Mouse (Mus musculus): ENCODE data around the gene Zdhhc6.

GRCm38 (mm10) chr19:55286034-55286433 is 29.8 kb downstream of the Zdhhc6 start:
- TF ChIP-seq CTCF (IDR thresholded peaks at IDR 0.05; ENCODE audit: borderline replicate concordance, extremely low read depth, insufficient read depth, insufficient read length): no peak
- no peak for TF ChIP-seq POLR2A (IDR thresholded peaks at IDR 0.05; ENCODE audit: borderline replicate concordance, extremely low read depth, insufficient read depth, insufficient read length, poor library complexity, severe bottlenecking)
